Comparison of ENCODE assay signal across 9 mouse cellular contexts in the genomic region with DNA sequence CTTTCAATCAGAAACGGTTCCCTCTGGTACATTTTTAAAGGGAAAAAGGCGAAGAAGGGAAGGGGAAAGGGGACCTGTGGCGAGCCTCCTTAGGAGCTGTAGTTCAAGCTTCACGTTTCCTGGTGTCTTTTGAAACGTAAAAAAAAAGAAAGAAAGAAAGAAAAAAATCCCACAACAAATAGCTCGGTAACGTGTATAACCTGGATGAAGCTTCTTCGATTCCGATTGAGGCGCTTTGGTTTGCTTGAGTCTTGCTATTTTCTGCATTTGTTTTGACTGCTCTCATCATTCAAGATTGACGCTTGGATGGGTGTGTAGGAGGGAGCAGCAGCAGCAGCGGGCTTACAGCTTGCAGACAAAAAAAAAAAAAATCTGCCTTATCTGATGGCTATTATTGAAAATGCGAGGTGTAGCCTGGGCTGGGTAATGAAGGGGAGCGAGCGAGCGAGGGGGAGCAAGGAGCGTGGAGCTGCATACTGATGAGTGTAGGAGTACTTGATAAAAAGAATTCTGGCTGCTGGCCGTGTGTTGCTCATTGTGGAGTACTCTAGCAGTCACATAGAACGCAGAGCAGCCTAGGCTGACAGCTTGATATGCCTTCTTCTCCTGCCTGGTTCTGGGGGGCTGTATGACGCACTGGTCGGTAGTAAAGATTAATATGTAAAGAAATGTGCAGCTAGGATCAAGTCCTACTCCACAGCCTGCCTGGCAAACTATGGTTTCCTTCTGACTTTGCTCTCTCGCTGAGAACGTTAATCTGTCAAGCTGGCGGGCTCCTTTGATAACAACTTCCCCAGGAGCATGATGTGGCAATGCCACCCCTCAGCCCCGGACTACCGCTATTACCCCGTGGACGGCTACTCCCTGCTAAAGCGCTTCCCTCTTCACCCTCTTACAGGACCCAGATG.
A peak's percentile ranks its signal among the peaks of the same experiment; 100 is the strongest.
DNase-seq lines count a peak whose midpoint lies in the region; ATAC-seq and TF ChIP-seq lines count a peak whose summit lies in the region.
"Had no signal": no experiment of that assay in that cellular context is flagged by ENCODE, and none has a peak within 500 bp of the region (broad histone marks: within the 10 kb centered on the region; RNA-seq: fewer than 3 reads in every experiment).

No protein-coding gene starts in this region.

- no peaks in the 10 kb centered on the region for H3K27me3 ChIP-seq in forebrain, embryonic 14.5 days (replicated peaks; ENCODE audit: control insufficient read depth, insufficient read depth, low read length)
- no peaks in the 10 kb centered on the region for H3K27me3 ChIP-seq in intestine, embryonic 15.5 days (replicated peaks)

- H3K9me3 ChIP-seq in forebrain, embryonic 14.5 days (replicated peaks; ENCODE audit: control insufficient read depth, low read length): no peaks in the 10 kb centered on the region
- no peaks in the 10 kb centered on the region for H3K9me3 ChIP-seq in intestine, embryonic 15.5 days

- peak overlapping the region; percentile 92 for H3K27ac ChIP-seq in forebrain, embryonic 14.5 days (ENCODE audit: low read depth, low read length)
- no peak overlapping the region for H3K27ac ChIP-seq in intestine, embryonic 15.5 days

- intact Hi-C loops in left cerebral cortex, postnatal 36 days (cut with DNase I): loop anchor here (2.0 to 10.0 kb wide), 4 partner anchors 82 to 272 kb away; no protein-coding TSS in a partner anchor

- 28% methylated on average over 29 of the region's 29 CpGs for WGBS in lung, adult 2 months
- WGBS in forebrain, embryonic 14.5 days: 4% methylated on average over 29 of the region's 29 CpGs
- WGBS in intestine, embryonic 15.5 days: 28% methylated on average over 29 of the region's 29 CpGs

- H3K4me3 ChIP-seq in lung, adult 2 months (replicated peaks; ENCODE audit: extremely low read depth, low read depth, low read length): no peak overlapping the region
- peak overlapping the region; percentile 48 for H3K4me3 ChIP-seq in forebrain, embryonic 14.5 days (ENCODE audit: low read depth, low read length)
- H3K4me3 ChIP-seq in intestine, embryonic 15.5 days (replicated peaks): no peak overlapping the region

- no peak for TF ChIP-seq POLR2A in lung, adult 2 months (IDR thresholded peaks at IDR 0.05; ENCODE audit: borderline replicate concordance, extremely low read depth, low read depth, low read length)

- no peak for TF ChIP-seq CTCF in lung, adult 2 months (IDR thresholded peaks at IDR 0.05; ENCODE audit: insufficient read depth, low read length)

- H3K36me3 ChIP-seq in forebrain, embryonic 14.5 days (ENCODE audit: control insufficient read depth, insufficient read depth, low read length): no peaks in the 10 kb centered on the region
- no peaks in the 10 kb centered on the region for H3K36me3 ChIP-seq in intestine, embryonic 15.5 days
- H3K36me3 ChIP-seq: G1E had no signal

- peak; percentile 1 for DNase-seq in lung, postnatal 36 days
- no peak for DNase-seq in lung, adult 2 months
- DNase-seq in forebrain, embryonic 14.5 days (ENCODE audit: low spot score): peak; percentile 95
- peak; percentile 73 to 76 for DNase-seq in left cerebral cortex, postnatal 36 days (ENCODE audit: low spot score in 2 of 2)
- DNase-seq in retina, embryonic 14.5 days (ENCODE audit: low spot score): peak; percentile 42
- DNase-seq in urinary bladder, adult 18-20 months (ENCODE audit: low spot score in 2 of 2): no peak
- no peak for DNase-seq in urinary bladder, postnatal 10 days (ENCODE audit: low spot score)

- ATAC-seq in forebrain, embryonic 14.5 days: peak; percentile 97
- ATAC-seq in intestine, embryonic 15.5 days: peak; percentile 41; the same call in 1 of the 2 replicates

- peak overlapping the region; percentile 87 for H3K4me2 ChIP-seq in forebrain, embryonic 14.5 days (ENCODE audit: low read length)
- peak overlapping the region; percentile 29 for H3K4me2 ChIP-seq in intestine, embryonic 15.5 days (replicated peaks)

- H3K4me1 ChIP-seq in lung, adult 2 months (ENCODE audit: control insufficient read depth, insufficient read depth, low read length): no peaks in the 10 kb centered on the region
- peaks cover 14% of the 10 kb centered on the region for H3K4me1 ChIP-seq in forebrain, embryonic 14.5 days (ENCODE audit: control insufficient read depth, insufficient read depth, low read length)
- no peaks in the 10 kb centered on the region for H3K4me1 ChIP-seq in intestine, embryonic 15.5 days (replicated peaks)

- H3K9ac ChIP-seq in forebrain, embryonic 14.5 days (ENCODE audit: low read length): peak overlapping the region; percentile 74
- no peak overlapping the region for H3K9ac ChIP-seq in intestine, embryonic 15.5 days

Comparison
In these comparisons a context has a peak if more than half of its experiments do, and no peak if none do; other contexts are left out.
1. DNase-seq: peak in lung, postnatal 36 days (single experiment), forebrain, embryonic 14.5 days (single experiment), left cerebral cortex, postnatal 36 days (2 of 2) and retina, embryonic 14.5 days (single experiment); none in lung, adult 2 months (single experiment), urinary bladder, adult 18-20 months (0 of 2) and urinary bladder, postnatal 10 days (single experiment).